Mouse (Mus musculus): ENCODE data around the gene Osbpl11.
A peak's percentile ranks its signal among the peaks of the same experiment; 100 is the strongest.
"Not testable (repeated sequence)": the region's sequence is repeated elsewhere in the genome, so short reads cannot be mapped to it uniquely, and the experiment has no call there.

Gene Osbpl11

GRCm38 (mm10) chr16:33184901-33185260 is at the start of gene Osbpl11:
TSS of gene Osbpl11 (plus strand) at chr16:33185071.
- peak; percentile 98 for DNase-seq

DNA sequence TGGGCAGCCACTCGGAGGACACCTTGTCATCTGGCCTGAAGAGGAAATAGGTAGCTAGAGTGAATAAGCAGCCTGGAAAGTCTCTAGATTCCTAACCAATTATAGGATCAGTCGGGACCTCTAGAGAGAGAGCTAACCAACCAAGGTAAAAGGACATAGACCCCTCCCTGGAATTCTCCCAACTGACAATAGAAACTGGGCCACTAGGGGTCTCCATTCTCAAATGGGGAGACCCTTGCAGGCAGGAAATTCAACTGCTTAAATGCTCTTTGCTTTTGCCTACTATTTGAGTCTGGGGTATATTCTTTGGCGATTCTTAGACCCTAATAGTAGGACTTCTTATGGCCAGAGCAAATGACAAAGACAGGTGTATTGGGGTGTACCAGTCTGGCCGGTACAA is 49.7 kb upstream of the Osbpl11 start:
- DNase-seq: peak; percentile 41 to 51

DNA sequence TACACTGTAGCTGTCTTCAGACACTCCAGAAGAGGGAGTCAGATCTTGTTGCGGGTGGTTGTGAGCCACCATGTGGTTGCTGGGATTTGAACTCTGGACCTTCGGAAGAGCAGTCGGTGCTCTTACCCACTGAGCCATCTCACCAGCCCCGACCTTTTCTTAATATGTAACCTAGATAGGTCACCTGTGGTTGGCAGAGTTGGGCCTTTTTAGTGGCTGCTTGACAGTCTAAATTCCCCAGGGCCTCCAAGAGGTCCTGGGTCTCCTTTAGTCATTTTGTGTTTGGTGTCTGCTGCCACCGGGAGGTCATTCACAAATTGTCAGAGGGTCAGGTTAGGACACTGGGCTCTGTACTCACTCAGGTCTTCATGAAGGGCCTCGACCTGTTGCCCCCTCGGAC is 45.8 kb upstream of the Osbpl11 start:
- DNase-seq: not testable (repeated sequence)

DNA sequence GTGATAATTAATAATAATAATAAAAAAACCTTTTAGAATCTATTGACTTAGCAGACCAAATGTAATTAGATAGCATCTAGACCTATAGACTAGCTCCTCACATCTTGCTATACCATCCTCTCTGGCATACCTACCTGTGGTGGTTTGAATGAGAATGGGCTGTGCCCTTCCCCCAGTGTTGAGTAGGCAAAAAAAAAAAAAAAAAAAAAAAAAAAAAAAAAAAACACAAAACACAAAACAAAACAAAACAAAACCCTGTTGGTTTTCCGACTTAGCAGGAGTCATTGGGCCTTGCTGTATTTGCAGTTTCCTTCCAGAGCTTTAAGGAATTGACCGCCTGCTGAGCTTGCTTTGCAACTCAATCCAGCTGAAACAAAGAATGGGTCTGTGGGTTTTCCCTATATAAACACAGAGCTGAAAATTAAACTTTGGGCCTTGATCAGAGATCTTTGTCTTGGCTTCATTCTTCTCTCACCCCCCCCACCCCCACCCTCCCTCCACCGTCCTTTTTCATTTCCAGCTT is 43.1 kb upstream of the Osbpl11 start:
- DNase-seq: no peak

DNA sequence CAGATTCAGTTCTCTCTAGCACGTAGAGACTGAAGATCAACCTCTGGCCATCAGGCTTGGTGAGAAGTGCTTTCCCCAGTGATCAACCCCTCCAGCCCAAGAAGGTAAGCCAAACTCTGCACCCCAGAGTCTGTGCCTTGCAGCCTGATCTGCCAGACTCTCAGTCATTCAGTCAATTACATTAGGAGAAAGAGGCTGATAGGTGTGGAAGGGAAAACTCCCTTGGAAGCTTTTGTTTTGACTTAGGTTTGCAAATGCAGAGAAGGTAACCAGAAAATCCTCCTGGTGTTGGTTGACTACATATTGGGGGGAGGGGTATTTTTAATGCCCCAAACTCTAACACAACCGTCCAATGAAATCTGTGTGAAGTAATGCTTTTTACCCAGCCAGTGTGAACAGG is 41.4 kb upstream of the Osbpl11 start:
- no peak for DNase-seq

GRCm38 (mm10) chr16:33146185-33146584 is 38.7 kb upstream of the Osbpl11 start:
- DNase-seq: no peak

GRCm38 (mm10) chr16:33148135-33148534 is 36.7 kb upstream of the Osbpl11 start:
- no peak for DNase-seq

DNA sequence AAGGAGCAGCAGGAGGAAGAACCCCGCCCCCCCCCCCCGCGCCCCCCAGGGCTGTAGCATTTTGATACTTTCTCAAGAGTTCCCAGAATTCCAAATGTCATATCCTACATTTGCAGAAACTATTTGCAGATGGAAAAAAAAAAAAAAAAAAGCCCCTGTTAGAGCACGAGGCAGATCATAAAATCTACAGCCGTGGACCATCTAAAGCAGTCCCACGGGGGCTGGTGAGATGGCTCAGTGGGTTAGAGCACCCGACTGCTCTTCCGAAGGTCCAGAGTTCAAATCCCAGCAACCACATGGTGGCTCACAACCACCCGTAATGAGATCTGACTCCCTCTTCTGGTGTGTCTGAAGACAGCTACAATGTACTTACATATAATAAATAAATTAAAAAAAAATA is 34.0 kb upstream of the Osbpl11 start:
- not testable (repeated sequence) for DNase-seq

DNA sequence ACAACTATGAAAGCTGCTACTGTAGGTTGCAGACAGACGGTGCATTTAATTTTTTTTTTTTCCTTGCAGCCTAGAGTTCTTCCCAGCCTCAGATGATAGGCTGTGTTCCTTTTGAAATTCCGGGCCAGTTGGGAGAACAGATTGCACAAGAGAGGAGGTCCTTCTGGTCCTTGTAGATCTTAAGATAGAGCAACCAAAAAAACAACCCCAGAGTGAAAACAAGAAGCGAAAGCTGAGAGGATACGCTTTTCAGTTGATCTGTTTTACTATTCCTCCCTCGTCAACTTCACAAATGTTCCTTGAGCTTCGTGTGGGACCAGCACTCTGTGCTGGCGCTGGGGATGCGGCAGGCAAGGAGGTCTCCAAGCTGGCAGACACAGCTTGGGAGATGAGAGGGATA is 33.3 kb upstream of the Osbpl11 start:
- peak in 1 of 2 experiments; percentile 29 for DNase-seq

DNA sequence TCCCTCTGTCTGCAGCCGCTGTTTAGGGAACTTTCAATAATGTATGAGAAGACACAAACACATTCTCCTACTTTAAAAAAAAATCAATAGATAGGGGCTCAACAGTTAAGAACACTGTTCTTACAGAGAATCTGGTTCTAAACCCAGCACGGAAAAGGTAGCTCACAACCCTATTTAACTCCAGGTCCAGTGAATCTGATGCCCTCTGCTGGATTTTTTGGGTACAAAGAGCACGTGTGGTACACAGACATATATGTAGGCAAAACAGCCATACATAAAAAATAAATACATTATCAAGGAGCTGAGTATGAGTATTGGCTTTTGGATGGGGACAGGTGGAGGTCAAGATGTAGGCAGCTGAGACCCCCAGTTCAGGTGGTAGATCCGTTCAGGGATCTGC is 29.9 kb upstream of the Osbpl11 start:
- peak; percentile 66 to 75 for DNase-seq

GRCm38 (mm10) chr16:33158006-33158405 is 26.9 kb upstream of the Osbpl11 start:
- DNase-seq: peak; percentile 50 to 68

DNA sequence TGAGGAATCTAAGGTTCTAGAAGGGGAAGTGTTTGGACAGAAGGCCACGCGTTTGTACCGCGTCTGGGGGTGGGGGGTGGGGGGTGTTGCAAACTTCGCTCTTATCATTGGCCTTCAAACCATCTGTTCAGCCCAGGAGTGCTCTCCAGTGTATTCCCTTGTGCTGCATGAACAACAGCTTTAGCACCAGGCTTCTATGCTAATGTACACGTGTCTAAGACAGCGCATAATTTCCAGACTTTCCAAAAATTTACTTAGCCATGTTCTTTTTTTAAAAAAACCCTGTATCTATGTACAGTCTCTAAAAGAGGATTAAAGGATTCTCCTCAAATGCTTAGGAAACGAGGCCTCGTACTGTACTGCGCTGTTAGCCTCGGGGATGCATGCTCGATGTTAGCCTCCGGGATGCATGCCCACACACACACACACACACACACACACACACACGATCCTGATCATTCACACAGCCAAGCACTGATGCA is 26.2 kb upstream of the Osbpl11 start:
- DNase-seq: no peak

- DNase-seq: no peak
Measured at GRCm38 (mm10) chr16:33159363-33159762, 25.5 kb upstream of the Osbpl11 start.

- peak; percentile 31 to 49 for DNase-seq
Measured at GRCm38 (mm10) chr16:33163330-33164090, 21.4 kb upstream of the Osbpl11 start.

DNA sequence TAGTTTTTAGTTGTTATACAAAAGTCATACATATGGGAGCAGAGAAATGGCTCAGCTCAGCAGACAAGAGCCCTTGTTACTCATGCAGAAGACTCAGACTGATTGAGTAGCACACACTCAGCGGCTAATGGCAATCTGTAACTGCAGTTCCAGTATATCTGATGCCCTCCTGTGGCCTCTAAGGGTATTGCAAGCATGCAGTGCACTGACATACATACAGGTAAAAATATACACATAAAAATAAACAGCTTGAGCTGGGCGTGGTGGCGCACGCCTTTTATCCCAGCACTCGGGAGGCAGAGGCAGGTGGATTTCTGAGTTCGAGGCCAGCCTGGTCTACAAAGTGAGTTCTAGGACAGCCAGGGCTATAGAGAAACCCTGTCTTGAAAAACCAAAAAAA is 18.6 kb upstream of the Osbpl11 start:
- DNase-seq: peak; percentile 57 to 67

DNA sequence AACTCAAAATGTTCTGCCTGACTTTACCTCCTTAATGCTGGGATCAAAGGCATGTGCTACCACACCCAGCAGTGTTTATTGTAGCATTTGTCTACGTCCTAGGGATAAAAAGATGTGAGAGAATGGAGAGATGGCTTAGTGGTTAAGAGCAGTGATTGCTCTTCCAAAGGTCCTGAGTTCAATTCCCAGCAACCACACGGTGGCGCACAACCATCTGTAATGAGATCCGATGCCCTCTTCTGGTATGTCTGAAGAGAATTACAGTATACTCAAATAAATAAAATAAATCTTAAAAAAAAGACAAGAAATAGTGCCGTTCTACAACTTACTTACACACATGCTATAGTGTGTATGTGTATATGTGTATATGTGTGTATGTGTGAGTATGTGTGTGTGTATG is 17.3 kb upstream of the Osbpl11 start:
- DNase-seq: no peak

DNA sequence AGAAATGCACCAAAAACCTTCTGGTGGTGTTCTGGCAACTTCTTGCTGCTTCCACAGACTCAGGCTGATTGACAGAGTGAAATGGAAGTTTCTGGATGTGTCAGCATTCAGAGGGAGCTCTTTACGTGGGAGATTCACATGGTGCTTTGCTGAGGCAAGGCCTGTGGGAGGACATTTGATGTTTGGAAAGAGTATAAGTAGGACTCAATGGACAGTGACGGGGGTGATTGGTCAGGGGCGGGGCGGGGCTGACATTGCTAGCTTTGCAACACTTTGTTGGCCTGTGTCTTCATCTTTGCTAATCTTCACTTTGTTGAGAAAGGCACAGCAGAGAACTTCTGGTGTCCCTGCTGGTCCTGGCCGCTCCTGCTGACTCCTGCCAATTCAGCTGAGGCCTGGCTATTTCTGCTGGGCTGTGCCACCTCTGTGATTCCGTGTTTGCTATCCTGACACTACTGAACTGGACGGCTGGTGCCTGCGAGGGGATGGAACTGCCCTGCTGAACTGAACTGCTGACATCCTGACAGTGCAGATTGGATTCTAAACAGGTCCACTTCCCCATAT is 15.3 kb upstream of the Osbpl11 start:
- DNase-seq: no peak

DNA sequence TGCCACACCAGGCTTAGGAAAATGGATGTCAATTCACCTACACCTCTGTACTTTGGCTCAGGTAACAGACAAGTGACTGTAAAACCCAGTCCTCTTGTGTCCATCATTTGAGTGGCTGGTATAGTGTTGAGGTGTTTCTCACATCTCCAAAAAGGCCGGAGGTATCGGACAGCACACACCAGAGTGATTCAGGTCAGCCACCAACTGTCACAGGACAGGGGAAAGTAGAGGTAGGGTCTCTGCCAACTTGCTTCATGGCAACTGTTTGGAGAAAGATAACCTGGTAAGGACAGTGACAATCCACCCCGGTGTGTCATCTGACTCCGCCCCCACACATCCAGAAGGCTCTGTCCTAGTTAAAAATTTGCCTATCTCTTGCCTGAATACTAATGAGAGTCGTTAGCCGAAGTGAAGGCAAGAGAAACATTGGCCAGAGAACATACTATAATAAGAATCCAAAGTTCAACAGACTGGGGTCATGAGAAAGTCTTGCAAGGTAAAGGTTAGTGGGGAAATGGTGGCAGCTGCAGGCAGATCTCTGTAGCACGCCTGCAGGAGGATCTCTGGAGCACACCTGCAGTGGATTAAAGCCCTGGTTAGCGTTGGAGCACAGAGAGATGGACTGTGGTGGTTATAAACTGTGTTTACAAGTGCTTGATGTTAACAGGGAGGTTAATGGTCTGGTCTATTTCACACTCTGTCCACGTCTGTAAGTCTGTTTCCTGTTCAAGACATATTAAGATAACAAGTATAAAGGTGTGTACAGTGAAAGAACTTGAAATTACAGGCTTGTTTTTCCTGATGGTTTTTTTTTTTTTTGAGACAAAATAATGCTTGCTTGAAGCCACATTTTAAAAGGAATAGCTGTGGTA is 13.9 kb upstream of the Osbpl11 start:
- no peak for DNase-seq

DNA sequence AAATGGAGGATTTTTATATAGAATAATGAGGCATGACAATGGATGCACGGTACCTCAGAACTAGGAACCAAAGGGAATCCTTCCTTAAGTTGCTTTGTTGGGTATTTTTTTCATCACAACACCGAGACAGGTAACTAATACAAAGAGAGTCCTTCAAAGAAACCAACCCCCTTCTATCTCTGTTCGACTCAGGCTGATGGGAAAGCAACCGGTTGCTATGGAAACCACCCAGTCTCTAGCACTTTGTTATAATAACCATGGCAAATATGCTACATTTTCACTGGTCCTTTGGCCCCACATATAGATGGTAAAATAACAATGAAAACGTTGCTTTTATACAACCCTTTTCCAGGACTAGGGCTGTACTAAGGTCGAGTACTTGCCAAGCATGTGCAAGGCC is 13.1 kb upstream of the Osbpl11 start:
- no peak for DNase-seq

DNA sequence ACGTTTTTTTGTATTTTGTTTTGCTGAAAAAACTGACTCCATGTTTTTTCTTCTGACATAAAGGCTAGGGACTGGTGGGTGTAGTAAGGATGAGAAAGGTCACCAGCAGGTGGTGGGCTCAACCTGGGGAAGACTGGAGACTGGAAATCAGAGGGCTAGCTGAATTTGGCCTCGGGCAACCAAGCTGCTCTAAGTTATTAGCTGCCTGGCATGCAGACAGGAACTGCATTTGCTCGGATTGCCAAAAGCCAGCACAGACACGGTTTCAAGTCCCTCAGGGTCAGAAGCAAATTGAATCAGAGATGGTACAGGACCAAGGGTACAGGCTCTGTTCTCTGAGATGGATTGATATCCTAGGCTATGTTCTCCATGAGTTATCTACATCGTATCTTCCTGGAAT is 11.7 kb upstream of the Osbpl11 start:
- peak; percentile 55 to 69 for DNase-seq

DNA sequence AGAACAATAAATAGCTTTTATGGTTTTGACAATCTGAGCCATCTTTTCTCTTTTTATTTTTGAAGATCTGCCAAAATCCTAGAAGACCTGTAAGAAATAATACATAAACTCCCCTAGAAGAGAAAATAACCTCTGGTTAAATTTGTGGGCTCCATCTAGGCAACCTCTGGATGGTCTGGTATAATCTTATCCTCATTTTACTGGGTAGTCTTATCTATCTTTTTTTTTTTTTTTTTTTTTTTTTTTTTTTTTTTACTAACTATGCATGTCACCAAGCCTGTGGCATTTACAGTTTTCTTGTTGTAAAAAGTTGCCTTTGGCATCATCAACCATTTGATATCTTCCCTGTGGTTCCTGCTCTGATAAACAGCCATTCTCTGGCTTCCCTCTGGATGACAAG is 10.2 kb upstream of the Osbpl11 start:
- DNase-seq: no peak

GRCm38 (mm10) chr16:33176831-33177230 is 8.0 kb upstream of the Osbpl11 start:
- DNase-seq: not testable (repeated sequence)

- DNase-seq: no peak
Measured at GRCm38 (mm10) chr16:33177722-33178121, 7.1 kb upstream of the Osbpl11 start.
